Mouse (Mus musculus) C2C12 (cell line): Measurements from ENCODE around the gene Wdr90.

Experiments used
- CEBPB ChIP-seq: IDR thresholded peaks from one replicate; pipeline ENCODE4 v1.6.1; 2011; ENCODE audit warnings: low read depth, mild to moderate bottlenecking, control low read depth, moderate library complexity
- CTCF ChIP-seq: IDR thresholded peaks from one replicate; pipeline ENCODE4 v1.5.1; 2011; ENCODE audit not compliant: control insufficient read depth, insufficient read depth, insufficient read length
- MAX ChIP-seq: IDR thresholded peaks from one replicate; pipeline ENCODE4 v1.6.1; 2011; ENCODE audit warnings: mild to moderate bottlenecking, control low read depth
- MYOG ChIP-seq: IDR thresholded peaks from one replicate; pipeline ENCODE4 v1.6.1; 2011; ENCODE audit not compliant: control insufficient read depth, insufficient read length; ENCODE audit errors: extremely low read depth

DNA sequence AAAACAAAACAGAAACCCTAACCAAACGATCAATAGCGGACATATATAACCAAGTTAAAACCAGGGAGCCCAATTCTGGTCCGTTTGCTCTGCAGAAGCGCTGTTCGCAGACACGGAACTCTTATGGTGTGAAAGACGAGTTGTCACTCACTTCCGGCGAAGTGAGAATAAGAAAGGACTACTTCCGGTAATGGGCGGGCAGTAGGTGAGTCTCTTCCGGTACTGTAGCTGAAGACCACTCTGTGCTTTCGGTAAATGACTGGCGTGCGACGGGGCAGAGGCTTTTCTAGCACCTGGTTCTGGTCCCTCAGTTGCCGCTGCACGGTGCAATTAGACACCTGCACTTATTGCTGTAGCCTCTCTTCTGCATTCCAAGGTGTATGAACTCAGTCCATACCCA is 37.8 kb downstream of the Wdr90 start, which contains the start of gene Wdr24:
- no peak for TF ChIP-seq CTCF
- TF ChIP-seq MAX: no peak
- no peak for TF ChIP-seq MYOG
- TF ChIP-seq CEBPB: no peak
